Mouse (Mus musculus): ENCODE data around the gene Cdk5r1. TPM values are rescaled to one million over a fixed set of nuclear protein-coding genes. Genes with fewer than 3 reads are reported as not detected.

Cdk5r1 gene
- polyA plus RNA-seq, 1 experiment from 2014 or later = 5.2 TPM

DNA sequence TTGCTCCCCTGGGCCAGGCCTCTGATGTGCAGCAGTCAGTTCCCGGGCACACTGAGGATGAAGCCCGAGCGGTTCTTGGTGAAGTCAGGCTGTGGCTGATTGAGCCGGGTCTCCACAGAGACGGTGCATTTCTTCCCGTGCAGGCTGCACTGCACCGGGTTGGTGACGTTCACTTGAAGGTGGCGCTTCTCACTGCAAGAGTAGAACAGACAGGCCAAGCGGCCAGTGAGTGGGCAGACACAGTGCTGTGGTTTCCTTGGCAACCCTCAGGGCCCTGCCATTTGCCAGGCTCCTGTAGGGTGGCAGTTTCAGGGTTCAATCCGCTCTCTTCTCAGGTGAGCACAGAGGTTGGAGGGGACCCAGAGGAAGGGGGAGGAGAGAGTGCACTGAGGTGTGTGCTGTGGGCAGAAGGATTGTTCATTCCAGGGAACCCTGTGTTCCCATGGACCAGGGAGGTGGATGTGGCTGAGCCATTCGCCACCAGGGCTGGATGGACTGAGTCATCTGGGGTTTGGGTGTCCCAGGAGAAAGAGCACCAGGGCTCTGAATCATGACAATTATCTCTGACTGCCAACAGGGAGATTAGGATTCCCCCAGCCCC, 7.5 kb downstream of the Cdk5r1 start:
- WGBS = 43% methylated on average over 12 of the region's 12 CpGs
- H3K9me3 ChIP-seq (replicated peaks) = no peaks in the 10 kb centered on the region
- no peak overlapping the region for H3K4me3 ChIP-seq
- DNase-seq (ENCODE audit: low spot score) = no peak
- H3K27ac ChIP-seq (replicated peaks) = peak overlapping the region; percentile 47; the same call in 1 of the 2 replicates
- peaks cover 67% of the 10 kb centered on the region for H3K4me1 ChIP-seq
- H3K27me3 ChIP-seq (ENCODE audit: low read depth, poor library complexity, severe bottlenecking) = peaks cover 61% of the 10 kb centered on the region
- peaks cover 14% of the 10 kb centered on the region for H3K36me3 ChIP-seq

DNA sequence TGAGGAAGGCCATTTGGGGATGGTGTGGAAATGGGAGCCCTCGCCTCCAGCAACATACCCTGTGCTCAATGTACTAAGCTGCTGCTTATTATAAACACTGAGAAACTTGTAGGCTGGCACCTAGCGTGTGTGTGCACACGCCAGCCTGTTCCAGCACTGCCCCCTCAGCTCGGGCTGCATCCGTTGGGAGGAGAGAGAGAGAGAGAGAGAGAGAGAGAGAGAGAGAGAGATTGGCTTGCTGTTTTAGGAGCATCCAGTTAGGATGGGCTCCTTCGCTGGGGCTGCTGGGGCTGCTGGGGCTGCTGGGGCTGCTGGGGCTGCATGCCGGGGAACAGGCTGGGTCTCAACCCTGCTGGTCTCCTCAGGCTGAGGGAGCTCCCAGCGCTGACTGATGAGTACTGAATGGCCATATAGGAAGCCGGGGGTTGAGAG, 8.3 kb downstream of the Cdk5r1 start:
- no peak for DNase-seq (ENCODE audit: low spot score)
- 82% methylated on average over 9 of the region's 9 CpGs for WGBS
- peaks cover 52% of the 10 kb centered on the region for H3K27me3 ChIP-seq (ENCODE audit: low read depth, poor library complexity, severe bottlenecking)
- peaks cover 5% of the 10 kb centered on the region; the same call in 1 of the 2 replicates for H3K36me3 ChIP-seq
- peaks cover 67% of the 10 kb centered on the region for H3K4me1 ChIP-seq
- peak overlapping the region; percentile 38; the same call in 1 of the 2 replicates for H3K27ac ChIP-seq (replicated peaks)
- no peaks in the 10 kb centered on the region for H3K9me3 ChIP-seq (replicated peaks)
- H3K4me3 ChIP-seq = no peak overlapping the region

DNA sequence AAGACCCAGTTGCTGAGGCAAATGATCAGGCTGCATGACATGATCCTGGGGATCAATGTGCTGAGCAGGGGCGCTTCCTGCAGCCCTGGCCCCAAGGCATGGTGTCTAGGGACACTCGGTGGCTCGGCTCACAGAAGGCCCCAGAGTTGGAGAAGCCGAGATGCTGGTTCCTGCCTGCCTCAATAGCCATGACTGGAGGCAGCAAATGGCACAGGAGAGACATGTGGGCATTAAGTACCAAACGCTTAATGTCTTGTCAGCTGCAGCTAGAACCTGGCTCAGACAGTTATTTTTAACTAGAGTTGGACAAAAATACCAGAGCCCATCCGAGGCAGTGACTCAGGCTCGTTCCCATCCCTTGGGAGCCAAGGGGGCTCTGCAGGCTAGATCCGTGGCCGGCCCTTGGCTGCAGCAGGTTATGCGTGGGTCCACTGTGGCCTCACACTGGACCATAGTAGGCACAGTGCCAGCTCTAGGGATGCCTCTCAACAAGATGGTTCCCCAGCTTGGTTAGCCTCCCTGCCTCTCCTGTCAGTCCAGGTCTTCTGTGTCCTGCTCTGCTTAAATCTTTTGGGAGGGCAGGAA, 8.9 kb downstream of the Cdk5r1 start:
- H3K27ac ChIP-seq (replicated peaks) = peak overlapping the region; percentile 49
- WGBS = 85% methylated on average over 10 of the region's 10 CpGs
- peaks cover 56% of the 10 kb centered on the region for H3K27me3 ChIP-seq (ENCODE audit: low read depth, poor library complexity, severe bottlenecking)
- H3K9me3 ChIP-seq (replicated peaks) = no peaks in the 10 kb centered on the region
- H3K4me1 ChIP-seq = peaks cover 69% of the 10 kb centered on the region
- peaks cover 4% of the 10 kb centered on the region; the same call in 1 of the 2 replicates for H3K36me3 ChIP-seq
- DNase-seq (ENCODE audit: low spot score) = no peak
- no peak overlapping the region for H3K4me3 ChIP-seq

DNA sequence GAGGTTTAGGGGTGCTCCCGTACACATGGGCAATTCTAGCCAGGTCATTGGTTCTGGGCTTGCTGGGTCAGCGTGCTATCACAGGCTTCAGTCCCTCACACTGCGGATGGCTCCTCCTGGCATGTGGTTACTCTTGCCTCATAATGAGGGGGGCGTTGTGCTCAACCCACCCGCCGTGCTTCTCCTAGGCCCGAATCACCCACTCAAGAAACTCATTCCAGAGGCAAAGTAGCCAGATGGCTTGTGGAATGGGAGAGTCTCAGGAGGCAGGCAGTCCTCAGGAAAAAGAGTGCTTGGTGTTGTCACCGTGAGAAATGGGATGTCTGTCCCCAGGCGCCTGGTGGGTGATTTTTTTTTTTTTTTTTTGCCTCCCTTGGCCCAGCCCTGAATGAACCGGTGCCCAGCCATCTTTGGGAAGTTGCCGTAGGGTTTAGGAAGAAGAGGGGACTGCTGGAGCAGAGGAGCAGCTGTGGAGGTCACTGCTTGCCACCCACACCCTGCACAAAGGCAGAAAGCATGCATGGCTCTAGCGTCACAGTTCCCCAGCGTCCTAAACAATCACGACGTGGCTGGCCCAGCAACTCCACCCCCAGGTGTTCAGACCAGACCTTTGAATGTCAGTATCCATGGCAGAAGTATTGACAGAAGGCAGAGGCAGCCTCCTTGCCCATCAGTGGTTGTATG, 11.2 kb downstream of the Cdk5r1 start:
- Histone ChIP-seq H3K9me3 (replicated peaks) (no peaks in the 10 kb centered on the region), H3K4me1 (peaks cover 55% of the 10 kb centered on the region), H3K36me3 (no peaks in the 10 kb centered on the region), H3K27ac (replicated peaks) (peak overlapping the region; percentile 9; the same call in 1 of the 2 replicates), H3K4me3 (no peak overlapping the region), H3K27me3 (ENCODE audit: low read depth, poor library complexity, severe bottlenecking) (peaks cover 44% of the 10 kb centered on the region)
- 76% methylated on average over 15 of the region's 15 CpGs for WGBS
- no peak for DNase-seq (ENCODE audit: low spot score)

DNA sequence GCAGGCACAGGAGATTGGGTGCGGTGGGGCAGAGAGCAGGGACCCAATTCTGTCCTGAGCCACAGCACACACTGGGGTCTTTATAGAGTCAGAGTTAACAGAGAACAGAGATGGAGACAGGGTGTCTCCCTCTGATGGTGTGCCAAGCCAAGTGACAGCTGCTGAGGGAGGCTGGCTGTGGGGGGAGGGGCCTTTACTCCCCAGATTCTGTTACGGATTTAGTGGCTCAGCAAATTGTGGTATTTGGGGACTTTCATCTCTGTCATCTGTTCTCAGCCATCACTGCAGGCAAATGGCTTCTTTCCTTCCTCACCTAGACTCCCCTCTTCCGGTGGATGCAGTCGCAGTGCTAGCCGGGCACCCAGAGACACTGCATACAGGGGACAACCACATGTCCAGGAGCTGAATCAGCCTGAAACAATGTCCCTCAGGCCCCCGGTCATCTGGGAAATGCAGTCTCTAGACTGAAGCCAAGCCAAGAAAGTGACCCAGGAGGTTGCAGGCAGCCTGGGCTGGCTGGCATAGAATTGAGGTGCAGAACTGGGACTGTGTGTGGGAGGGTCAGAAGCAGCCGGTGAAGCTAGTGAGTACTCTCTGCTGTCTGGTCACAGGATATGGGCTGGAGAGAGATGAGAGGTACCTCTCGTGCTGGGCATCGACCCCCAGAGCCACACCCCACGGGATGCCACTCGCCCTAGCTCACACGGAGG, 12.5 kb downstream of the Cdk5r1 start:
- DNase-seq (ENCODE audit: low spot score) = no peak
- whole genome bisulfite sequencing = 64% methylated on average over 12 of the region's 12 CpGs
- Histone ChIP-seq H3K36me3 (no peaks in the 10 kb centered on the region), H3K27me3 (ENCODE audit: low read depth, poor library complexity, severe bottlenecking) (peaks cover 32% of the 10 kb centered on the region), H3K27ac (replicated peaks) (peak overlapping the region; percentile 60), H3K4me1 (peaks cover 42% of the 10 kb centered on the region), H3K4me3 (no peak overlapping the region), H3K9me3 (replicated peaks) (no peaks in the 10 kb centered on the region)

DNA sequence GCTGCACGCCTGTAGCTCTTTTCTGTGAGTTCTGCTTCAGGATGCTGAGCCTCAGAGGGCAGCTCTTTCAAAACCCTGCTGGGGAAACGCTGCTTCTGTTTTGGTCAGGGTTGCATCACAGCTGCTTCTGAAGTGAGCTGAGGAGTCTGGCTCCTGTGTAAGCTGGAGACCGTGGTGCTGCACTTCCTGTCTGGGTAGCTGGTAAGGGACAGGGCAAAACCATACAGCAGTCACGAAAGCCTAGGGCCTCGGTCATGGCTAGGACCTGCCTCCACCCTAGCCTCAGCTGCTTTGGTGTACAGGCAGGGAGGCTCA, 13.0 kb downstream of the Cdk5r1 start:
- Histone ChIP-seq H3K36me3 (no peaks in the 10 kb centered on the region), H3K4me1 (peaks cover 37% of the 10 kb centered on the region), H3K27me3 (ENCODE audit: low read depth, poor library complexity, severe bottlenecking) (peaks cover 26% of the 10 kb centered on the region), H3K4me3 (no peak overlapping the region), H3K27ac (replicated peaks) (peak overlapping the region; percentile 60), H3K9me3 (replicated peaks) (no peaks in the 10 kb centered on the region)
- 67% methylated on average over 5 of the region's 5 CpGs for WGBS
- DNase-seq (ENCODE audit: low spot score) = no peak

DNA sequence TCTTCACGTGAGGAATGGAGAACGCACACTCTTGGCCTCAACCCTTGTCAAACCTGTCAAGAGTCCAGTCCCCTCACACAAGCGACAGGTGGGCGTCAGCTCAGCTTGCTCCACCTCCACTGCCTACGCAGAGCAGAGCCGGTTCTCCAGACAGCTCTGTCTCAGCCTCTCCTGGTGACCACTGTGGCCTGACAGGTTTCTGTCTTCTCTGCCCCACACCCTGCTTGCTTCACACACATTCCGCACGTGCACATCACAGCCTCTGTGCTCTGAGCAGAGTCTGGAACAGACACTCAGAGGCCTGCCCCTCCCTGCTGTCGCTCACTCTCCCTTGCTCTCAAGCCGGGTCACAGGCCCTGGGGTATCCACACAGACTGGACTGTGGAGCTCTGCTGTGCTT, 14.0 kb downstream of the Cdk5r1 start:
- H3K4me3 ChIP-seq = no peak overlapping the region
- H3K27ac ChIP-seq (replicated peaks) = peak overlapping the region; percentile 55; the same call in 1 of the 2 replicates
- DNase-seq (ENCODE audit: low spot score) = no peak
- no peaks in the 10 kb centered on the region for H3K9me3 ChIP-seq (replicated peaks)
- H3K27me3 ChIP-seq (ENCODE audit: low read depth, poor library complexity, severe bottlenecking) = peaks cover 18% of the 10 kb centered on the region
- no peaks in the 10 kb centered on the region for H3K36me3 ChIP-seq
- WGBS = 79% methylated on average over 10 of the region's 10 CpGs
- peaks cover 31% of the 10 kb centered on the region for H3K4me1 ChIP-seq

DNA sequence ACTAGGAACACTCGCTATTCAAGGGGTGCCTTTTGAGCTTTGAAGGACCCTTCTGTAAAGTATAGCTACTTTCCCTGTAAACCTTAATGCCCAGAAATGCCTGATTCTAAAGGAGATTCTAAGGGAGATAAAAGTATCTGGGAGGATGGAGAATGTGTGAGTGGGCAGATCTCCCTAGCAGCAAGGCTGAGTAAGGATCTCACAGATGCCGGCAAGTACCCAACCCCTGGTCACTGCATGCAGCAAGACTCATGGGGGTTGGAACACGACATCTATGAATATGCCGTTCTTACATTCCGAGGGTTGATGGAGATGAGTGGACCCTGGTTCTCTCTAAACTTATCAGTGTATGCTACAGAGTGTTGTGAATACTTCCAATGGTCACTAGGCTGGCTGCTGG, 16.4 kb downstream of the Cdk5r1 start:
- WGBS = 94% methylated on average over 5 of the region's 5 CpGs

DNA sequence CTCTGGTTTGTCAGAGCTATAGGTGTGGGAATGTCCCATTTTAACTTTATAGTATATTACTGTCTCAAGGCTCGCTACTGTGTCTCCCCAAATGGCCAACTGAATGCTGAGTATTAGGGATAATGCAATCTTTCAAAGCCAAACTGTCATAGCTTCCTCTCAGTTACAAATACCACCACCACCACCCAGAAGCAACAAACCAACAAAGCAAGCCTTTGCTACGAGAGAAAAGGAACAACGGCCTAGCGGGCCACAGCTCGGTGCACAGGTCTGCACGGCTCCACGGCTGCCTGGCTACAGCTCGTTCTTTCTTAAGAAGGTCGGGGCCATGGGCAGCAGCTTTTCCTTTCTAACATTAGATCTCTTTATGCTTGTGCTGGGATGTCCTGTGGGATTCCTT, 18.0 kb downstream of the Cdk5r1 start:
- H3K27ac ChIP-seq (replicated peaks) = peak overlapping the region; percentile 2; the same call in 1 of the 2 replicates
- no peaks in the 10 kb centered on the region for H3K36me3 ChIP-seq
- no peak for DNase-seq (ENCODE audit: low spot score)
- peaks cover 27% of the 10 kb centered on the region for H3K4me1 ChIP-seq
- peaks cover 16% of the 10 kb centered on the region for H3K27me3 ChIP-seq (ENCODE audit: low read depth, poor library complexity, severe bottlenecking)
- WGBS = 71% methylated on average over 9 of the region's 9 CpGs
- no peaks in the 10 kb centered on the region for H3K9me3 ChIP-seq (replicated peaks)
- no peak overlapping the region for H3K4me3 ChIP-seq

More for the DNA sequence above, 16.4 kb downstream of the Cdk5r1 start:
- no peak overlapping the region for H3K27ac ChIP-seq (replicated peaks)
- H3K36me3 ChIP-seq = no peaks in the 10 kb centered on the region
- H3K9me3 ChIP-seq (replicated peaks) = no peaks in the 10 kb centered on the region
- no peak overlapping the region for H3K4me3 ChIP-seq
- no peak for DNase-seq (ENCODE audit: low spot score)
- H3K27me3 ChIP-seq (ENCODE audit: low read depth, poor library complexity, severe bottlenecking) = peaks cover 16% of the 10 kb centered on the region
- peaks cover 27% of the 10 kb centered on the region for H3K4me1 ChIP-seq

DNA sequence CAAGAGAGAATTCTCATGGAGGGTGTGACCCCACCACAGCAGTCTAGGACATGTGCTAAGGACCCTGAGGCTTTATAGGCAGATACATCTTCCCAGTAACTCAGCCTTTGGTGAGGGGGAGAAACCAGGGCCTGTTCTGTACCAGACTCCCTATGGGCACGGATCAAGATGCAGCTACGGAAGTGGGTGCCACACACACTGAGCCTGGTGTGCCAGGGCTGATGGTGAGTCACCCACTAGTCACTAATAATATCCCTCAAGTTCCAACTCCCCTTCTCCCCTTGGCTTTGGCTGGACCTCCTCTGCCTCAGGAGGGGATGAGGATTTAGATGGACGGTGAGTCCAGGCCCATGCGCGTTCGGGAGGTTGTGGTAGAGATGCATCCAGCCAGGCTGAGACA, 19.1 kb downstream of the Cdk5r1 start:
- Histone ChIP-seq H3K9me3 (replicated peaks) (no peaks in the 10 kb centered on the region), H3K36me3 (no peaks in the 10 kb centered on the region), H3K4me3 (no peak overlapping the region), H3K4me1 (peaks cover 25% of the 10 kb centered on the region), H3K27ac (replicated peaks) (0 out of 2 replicates have a peak overlapping the region, but pooled peaks have one; percentile 9), H3K27me3 (ENCODE audit: low read depth, poor library complexity, severe bottlenecking) (peaks cover 9% of the 10 kb centered on the region)
- WGBS = 95% methylated on average over 6 of the region's 6 CpGs
- no peak for DNase-seq (ENCODE audit: low spot score)

DNA sequence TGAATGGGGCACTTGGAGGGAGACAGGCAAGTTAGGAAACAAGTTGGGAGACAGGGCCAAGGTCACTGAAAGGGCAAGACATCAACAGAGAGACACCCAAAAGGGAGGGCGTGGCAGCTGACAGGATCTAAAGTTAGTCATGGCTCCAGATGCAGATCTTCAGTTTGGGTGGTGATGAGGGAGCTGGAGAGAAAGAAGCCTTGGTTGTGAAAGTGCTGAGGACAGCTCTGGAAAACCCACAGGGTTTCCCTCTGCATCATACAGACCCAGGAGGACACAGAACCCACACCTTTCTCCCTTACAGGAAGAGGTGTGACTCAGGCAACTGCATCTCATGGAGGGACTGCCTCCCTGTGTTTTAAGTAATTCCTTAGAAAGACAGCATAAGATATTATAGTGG, 19.8 kb downstream of the Cdk5r1 start:
- no peak overlapping the region for H3K4me3 ChIP-seq
- no peaks in the 10 kb centered on the region for H3K36me3 ChIP-seq
- WGBS = 87% methylated on average over 1 of the region's 1 CpGs
- H3K4me1 ChIP-seq = peaks cover 22% of the 10 kb centered on the region
- peaks cover 6% of the 10 kb centered on the region; the same call in 1 of the 2 replicates for H3K27me3 ChIP-seq (ENCODE audit: low read depth, poor library complexity, severe bottlenecking)
- no peak overlapping the region for H3K27ac ChIP-seq (replicated peaks)
- no peak for DNase-seq (ENCODE audit: low spot score)
- no peaks in the 10 kb centered on the region for H3K9me3 ChIP-seq (replicated peaks)

DNA sequence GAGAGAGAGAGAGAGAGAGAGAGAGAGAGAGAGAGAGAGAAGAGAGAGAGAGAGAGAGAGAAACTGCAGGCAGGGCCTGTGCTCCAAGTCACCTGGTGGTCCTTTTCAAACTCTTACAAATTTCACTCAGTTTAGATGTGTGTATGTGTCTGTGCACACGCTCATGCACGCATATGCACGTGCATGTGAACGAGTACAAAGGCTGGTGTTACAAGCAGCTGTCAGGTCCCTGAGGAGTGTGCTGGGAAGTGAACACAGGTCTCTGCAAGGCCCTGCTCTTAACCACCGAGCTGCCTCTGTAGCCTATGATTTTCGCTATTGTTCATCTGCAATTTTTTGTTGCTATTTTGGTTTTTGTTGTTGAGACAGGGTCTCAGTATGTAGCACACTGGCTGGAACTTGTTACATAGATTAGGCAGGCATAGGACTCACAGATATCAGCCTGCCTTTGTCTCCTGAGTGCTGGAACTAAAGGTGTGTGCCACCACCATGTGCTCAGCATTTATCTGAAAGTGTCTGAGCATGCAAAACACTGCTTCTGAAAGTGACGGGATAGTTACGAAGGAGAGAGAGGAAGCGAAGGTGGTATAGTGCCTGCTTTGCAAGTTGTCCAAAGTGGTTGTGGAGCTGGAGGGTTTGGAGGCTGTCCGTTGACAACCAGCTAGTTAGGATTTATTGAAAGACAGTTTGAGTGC, 20.5 kb downstream of the Cdk5r1 start:
- Histone ChIP-seq H3K9me3 (replicated peaks) (no peaks in the 10 kb centered on the region), H3K4me1 (peaks cover 22% of the 10 kb centered on the region), H3K36me3 (no peaks in the 10 kb centered on the region), H3K27me3 (ENCODE audit: low read depth, poor library complexity, severe bottlenecking) (peaks cover 6% of the 10 kb centered on the region; the same call in 1 of the 2 replicates), H3K4me3 (no peak overlapping the region), H3K27ac (replicated peaks) (no peak overlapping the region)
- no peak for DNase-seq (ENCODE audit: low spot score)
- 91% methylated on average over 10 of the region's 10 CpGs for WGBS

All from midbrain, embryonic 10.5 days (tissue).